Mouse (Mus musculus) frontal cortex, adult 2 months (tissue): ENCODE results near the gene 5430402E10Rik. TPM values are rescaled to one million over a fixed set of nuclear protein-coding genes. Genes with fewer than 3 reads are reported as not detected.
A peak's percentile ranks its signal among the peaks of the same experiment; 100 is the strongest.
"Not testable (repeated sequence)": the region's sequence is repeated elsewhere in the genome, so short reads cannot be mapped to it uniquely, and the experiment has no call there.

Source experiments
- DNase-seq, 2 experiments: peaks; one replicate each; pipeline ENCODE4 v3.0.0; 2022; ENCODE audit warnings: low spot score in 1 of 2; ENCODE audit errors: extremely low spot score in 1 of 2
- polyA plus RNA-seq: library from polyadenylated mRNA; depleted of rRNA; stranded (reverse); fragments of >200 nt; gene quantifications from 2 replicates; pipeline ENCODE4 v1.2.3, GENCODE M21; 2012; rRNA removed

5430402E10Rik gene
- not detected in 2 replicates for polyA plus RNA-seq

DNA sequence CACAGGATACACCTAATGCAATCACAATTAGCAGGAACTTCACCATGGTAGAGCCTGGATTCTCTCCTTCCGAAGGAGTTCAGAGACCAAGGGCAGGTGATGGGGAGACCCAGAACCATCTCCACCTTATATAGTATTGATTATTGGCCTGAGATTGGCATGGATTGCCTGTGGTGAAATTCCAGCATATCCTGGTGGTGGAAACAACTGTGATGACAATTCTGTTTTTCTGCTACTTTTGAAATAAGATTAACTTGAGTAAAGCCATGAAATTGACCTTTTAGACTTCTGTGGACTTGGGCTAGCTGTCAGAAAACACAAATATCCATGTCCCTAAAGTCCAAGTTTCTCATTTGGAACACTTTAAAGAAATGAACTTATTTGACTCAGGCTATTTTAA is at the start of gene 5430402E10Rik:
Gene 5430402E10Rik (minus strand): TSS at position 101 of the 400 bp plus-strand sequence.
- DNase-seq: not testable (repeated sequence)

- peak in 1 of 2 experiments; percentile 18 for DNase-seq
Measured at GRCm38 (mm10) chrX:77880033-77880432, 44.8 kb downstream of the 5430402E10Rik start.

Other genes with a start within 250 kb of the 5430402E10Rik start
- gene Prkx, start 128.8 kb downstream of the 5430402E10Rik start, polyA plus RNA-seq: 10.5 and 10.9 TPM in 2 replicates
- gene Pbsn, start 71.4 kb downstream of the 5430402E10Rik start, polyA plus RNA-seq: not detected in 2 replicates
- gene Gm14744, start 60.3 kb downstream of the 5430402E10Rik start, polyA plus RNA-seq: not detected in 2 replicates
- gene Obp1a, start 166.3 kb upstream of the 5430402E10Rik start, polyA plus RNA-seq: not detected in 2 replicates
- not detected in 2 replicates for gene Gm5938, start 200.4 kb upstream of the 5430402E10Rik start, polyA plus RNA-seq